Mouse (Mus musculus): ENCODE results near the gene Islr.

Islr gene

DNA sequence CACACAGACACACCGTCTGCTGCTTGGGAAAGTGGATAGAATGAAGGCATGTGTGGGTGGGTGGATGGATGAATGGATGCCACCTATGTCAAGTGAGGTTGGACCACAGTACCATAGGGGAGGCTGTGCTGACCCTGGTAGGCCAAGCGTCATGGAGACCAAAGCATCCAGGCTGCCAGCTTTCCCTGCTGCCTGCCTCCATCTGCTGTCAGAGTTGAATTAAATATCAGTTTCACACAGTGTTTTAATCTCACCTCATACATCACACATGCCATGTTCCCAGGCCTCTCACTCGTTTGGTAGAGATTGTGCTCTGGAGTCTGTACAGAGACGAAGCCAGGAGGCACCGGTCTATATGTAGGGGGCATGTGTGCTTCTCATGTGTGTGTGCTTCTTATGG lies 93.3 kb downstream of the Islr start:
- no peak for DNase-seq

DNA sequence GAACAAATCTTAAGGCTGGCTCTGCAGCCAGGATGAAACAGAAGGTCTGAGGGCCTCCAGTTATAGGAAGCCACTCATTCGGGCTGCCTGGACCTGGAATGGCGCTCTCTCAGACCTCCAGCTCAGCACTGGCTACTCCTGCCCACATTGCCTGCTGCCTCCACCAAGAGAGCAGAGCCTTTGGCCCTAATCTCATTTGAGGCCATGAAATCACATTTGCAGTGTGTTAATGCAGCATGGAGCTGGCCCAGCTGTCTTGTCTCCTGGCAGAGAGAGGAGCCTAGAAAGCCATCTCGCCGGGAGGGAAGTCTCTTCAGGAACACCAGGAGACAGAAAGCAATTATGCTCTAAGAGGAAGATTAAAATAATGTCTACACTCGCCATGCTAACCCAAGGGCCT lies 96.6 kb downstream of the Islr start:
- no peak for DNase-seq
